Mouse (Mus musculus): ENCODE results near the gene Chrnb1.

Chrnb1 gene

GRCm38 (mm10) chr11:69804972-69805909 is 9.5 kb upstream of the Chrnb1 start, which contains the start of gene Tmem102:
Gene Tmem102, minus strand, starts transcription at chr11:69805624.
- in situ Hi-C loops (cut with MboI; ENCODE audit: low sequenced_read_pairs), result no loop called here

- in situ Hi-C loops (cut with MboI; ENCODE audit: low sequenced_read_pairs), result no loop called here
Observed at GRCm38 (mm10) chr11:69804652-69804940, 8.9 kb upstream of the Chrnb1 start.

- in situ Hi-C loops (cut with MboI; ENCODE audit: low sequenced_read_pairs), result no loop called here
Observed at GRCm38 (mm10) chr11:69803786-69804651, 8.3 kb upstream of the Chrnb1 start.

DNA sequence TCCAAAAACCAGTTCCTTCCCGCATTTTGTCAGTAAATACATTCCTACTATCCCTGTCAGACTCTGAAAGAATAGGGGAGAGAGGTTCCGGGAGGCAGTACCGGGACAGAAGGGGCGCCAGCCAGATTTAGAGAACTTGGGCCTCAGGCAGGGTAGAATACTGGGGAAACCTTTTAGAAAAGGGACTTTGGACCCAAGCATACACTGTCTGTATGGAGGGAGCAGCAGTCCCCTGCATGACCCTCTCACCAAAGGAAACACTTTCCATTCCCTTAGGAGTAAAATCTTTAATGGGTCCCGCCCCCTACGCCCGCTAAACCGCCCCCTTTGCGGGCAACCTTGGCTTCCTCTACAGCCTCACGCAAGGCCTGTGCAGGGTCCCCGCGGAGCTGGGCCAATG is 7.6 kb upstream of the Chrnb1 start:
- in situ Hi-C loops (cut with MboI; ENCODE audit: low sequenced_read_pairs), result no loop called here

GRCm38 (mm10) chr11:69802648-69803105 is 6.9 kb upstream of the Chrnb1 start:
- in situ Hi-C loops (cut with MboI; ENCODE audit: low sequenced_read_pairs), result no loop called here

DNA sequence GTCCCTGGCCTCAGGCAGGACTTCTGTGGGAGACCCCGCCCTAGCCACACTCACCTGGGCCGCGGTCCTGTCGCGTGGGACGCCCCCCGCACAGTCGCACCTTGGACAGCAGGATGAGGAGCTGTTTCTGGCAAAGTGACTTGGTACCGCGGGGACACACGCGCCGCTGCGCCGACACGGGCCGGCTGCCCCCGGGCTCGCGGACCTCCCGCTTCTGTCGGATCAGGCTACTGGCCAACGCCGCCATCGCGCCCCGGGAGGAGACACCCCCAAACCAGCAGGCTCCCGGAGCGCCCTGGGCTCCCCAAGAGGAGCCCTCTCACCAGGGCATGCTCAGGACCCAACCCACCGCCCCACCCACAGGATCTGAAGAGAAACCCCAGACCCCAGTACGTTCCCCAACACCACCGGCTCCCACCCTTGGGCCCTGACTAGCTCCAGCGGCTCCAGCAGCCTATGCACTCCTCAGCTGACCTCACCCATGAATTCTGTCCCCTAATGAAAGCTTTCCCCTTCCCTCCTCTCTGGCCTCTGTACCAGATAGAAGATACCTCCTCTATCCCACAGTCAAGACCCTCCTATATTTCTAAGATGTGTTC is 5.7 kb upstream of the Chrnb1 start, which contains the start of gene Fgf11:
Gene Fgf11, minus strand, starts transcription at position 479 of the 599 bp plus-strand sequence.
- in situ Hi-C loops (cut with MboI; ENCODE audit: low sequenced_read_pairs), result no loop called here

DNA sequence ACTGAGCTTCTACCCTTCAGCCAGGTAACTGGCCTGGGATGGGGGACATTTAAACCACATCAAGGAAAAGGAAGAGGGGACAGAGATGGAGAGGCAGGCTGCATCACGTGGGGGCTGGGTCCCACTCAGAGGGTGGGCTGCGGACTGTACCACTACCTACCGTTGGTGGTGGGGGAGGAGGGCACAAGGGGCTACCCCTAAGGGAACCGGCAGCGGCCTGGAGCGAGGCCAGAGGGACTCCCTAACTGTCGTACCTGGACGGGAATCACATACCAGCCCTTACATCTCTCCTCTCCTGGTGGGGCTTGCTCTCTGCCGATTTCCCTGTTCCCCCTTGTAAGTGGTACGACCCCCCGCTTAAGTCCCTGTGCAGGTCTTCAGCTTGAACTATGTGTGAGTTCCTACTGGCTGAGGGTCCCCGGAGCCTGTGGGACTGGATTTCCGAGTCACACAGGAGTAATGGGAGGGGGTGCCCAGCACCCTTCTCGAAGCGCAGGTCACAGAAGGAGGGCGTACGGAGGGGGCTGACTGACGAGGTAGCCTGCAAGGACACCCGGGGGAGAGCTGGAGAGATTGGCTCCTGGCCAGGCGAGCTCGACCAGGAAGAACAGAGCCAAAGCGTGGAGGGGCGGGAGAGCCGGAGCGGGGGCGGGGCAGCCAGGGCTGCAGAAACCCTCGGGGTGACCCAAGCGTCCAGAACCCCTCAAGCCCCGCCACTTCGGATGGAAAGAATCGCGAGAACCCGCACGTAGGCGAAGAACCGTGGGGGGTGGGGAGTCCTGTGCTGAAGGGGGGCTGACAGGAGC is 4.9 kb upstream of the Chrnb1 start:
- in situ Hi-C loops (cut with MboI; ENCODE audit: low sequenced_read_pairs), result no loop called here

DNA sequence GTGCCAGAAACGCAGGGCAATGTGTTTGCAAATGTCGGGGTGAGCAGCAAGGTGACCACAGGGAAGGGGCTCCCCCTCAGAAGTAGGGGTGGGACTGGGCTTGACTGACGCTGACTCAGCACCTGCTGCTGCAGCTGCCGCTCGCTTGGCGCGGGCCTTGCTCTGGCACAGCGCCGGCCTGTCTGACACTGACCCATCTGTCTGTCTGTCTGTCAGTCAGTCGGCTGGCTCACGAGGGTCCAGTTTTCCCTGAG is 4.3 kb upstream of the Chrnb1 start:
- in situ Hi-C loops (cut with MboI; ENCODE audit: low sequenced_read_pairs), result no loop called here

DNA sequence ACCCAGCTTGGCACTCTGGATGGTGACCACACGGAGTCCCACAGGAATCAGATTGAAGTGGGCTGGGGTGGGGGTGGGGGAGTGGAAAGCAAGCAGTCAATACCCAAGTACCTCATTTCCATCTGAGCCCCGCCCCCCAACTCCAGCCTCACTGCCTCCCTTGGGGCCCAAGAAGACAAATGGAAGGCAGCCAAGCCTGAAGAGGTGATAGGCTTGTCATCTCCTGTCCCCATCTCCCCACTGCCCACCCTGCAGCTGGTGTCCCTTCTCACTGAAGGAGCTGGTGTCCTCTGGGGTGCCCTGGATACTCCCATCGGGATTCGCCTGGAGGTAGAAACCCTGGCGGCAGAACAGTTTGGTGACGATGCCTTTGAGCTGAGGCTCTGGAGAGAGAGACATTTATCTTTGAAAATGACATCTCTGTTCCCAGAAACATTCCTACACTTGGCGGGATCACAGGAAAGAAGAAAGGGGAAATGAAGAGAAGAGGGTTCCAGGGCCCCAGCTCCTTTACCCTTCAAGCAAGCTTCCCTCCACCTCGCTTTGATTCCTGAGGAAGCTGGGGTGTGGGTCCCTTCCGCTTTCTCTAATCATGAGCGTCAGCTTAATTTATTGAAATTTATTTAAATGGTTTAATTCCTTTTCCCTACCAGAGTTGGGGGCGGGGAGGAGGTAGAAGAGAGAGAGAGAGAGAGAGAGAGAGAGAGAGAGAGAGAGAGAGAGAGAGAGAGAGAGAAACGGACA is 3.8 kb upstream of the Chrnb1 start:
- in situ Hi-C loops (cut with MboI; ENCODE audit: low sequenced_read_pairs), result no loop called here

GRCm38 (mm10) chr11:69797924-69798323 is 2.2 kb upstream of the Chrnb1 start:
- in situ Hi-C loops (cut with MboI; ENCODE audit: low sequenced_read_pairs), result no loop called here

- in situ Hi-C loops (cut with MboI; ENCODE audit: low sequenced_read_pairs), result no loop called here
Observed at GRCm38 (mm10) chr11:69795983-69796435, 266 bp upstream of the Chrnb1 start.

- in situ Hi-C loops (cut with MboI; ENCODE audit: low sequenced_read_pairs), result no loop called here
Observed at GRCm38 (mm10) chr11:69793429-69793828, 2.3 kb downstream of the Chrnb1 start.

GRCm38 (mm10) chr11:69791420-69791819 is 4.3 kb downstream of the Chrnb1 start:
- in situ Hi-C loops (cut with MboI; ENCODE audit: low sequenced_read_pairs), result no loop called here

DNA sequence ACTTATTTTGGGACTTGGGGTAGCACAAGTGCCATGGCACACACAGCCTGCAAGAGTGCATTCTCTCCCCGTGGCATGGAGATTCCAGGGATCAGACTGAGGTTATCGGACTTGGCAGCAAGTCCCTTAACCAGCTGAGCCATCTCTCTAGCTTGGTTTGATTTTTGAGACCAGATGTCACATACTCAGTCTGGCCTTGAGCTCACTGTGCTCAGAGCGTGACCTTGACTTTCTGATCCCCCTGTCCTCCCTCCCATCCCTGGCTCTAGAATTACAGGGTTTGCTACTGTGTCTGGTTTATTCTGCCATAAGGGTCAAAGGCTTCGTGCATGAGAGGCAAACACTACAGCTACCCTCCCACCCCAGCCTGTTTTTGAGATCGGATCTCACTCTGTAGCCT is 6.3 kb downstream of the Chrnb1 start:
- in situ Hi-C loops (cut with MboI; ENCODE audit: low sequenced_read_pairs), result no loop called here

- in situ Hi-C loops (cut with MboI; ENCODE audit: low sequenced_read_pairs), result no loop called here
Observed at GRCm38 (mm10) chr11:69787306-69787705, 8.4 kb downstream of the Chrnb1 start.

DNA sequence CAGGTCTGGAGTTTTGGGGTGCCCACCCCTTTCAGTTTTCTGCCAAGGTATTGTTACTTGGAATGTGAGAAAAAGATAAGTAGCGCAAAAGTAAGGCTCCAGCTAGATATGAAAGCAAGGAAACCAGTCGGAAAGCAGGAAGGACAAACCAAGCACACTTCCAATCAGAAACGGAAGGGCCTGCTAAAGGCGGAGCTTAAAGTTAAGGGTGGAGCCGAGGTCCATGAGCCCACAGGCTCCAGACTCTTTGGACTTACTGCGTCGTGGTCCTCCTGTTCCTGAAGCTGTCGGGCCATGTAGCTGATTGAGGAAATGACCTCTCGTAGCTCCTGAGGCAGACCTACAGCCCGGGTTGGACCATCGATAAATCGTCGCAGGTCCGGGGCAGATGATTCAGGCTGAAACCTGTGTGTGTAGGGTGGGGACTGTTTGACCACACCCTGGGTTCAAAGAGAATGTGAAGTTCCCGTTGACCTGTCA is 10.9 kb downstream of the Chrnb1 start:
- in situ Hi-C loops (cut with MboI; ENCODE audit: low sequenced_read_pairs), result no loop called here

DNA sequence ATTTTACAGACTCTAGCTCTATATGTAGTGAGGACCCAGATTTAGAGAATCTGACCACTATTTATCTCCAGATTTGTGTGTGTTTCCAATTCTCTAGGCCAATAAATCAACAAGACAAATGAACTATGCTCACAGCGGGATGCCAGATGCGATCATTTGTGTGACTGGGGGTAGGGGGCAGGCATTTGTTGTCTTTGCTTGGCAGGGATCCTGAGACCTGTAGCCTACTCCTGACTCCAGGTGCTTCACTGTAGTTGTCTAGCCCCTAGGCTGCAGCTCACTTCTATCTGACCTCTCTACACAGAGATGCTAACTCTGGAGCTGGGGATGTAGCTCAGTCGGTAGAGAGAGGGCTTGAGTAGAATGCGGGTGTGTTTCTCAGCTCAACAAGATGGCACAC is 13.9 kb downstream of the Chrnb1 start:
- in situ Hi-C loops (cut with MboI; ENCODE audit: low sequenced_read_pairs), result no loop called here

- in situ Hi-C loops (cut with MboI; ENCODE audit: low sequenced_read_pairs), result no loop called here
Observed at GRCm38 (mm10) chr11:69778985-69779384, 16.8 kb downstream of the Chrnb1 start.

GRCm38 (mm10) chr11:69778258-69778982 is 17.3 kb downstream of the Chrnb1 start:
- in situ Hi-C loops (cut with MboI; ENCODE audit: low sequenced_read_pairs), result no loop called here
